Mouse (Mus musculus): ENCODE results near the gene Map1a. TPM values are rescaled to one million over a fixed set of nuclear protein-coding genes. Genes with fewer than 3 reads are reported as not detected.

Gene Map1a
- polyA plus RNA-seq, 1 experiment from 2014 or later, result 31.2 TPM

Other genes with a start within 250 kb of the Map1a start
- gene Tgm5, start 203.8 kb upstream of the Map1a start, polyA plus RNA-seq (2015; fragmentation: Nextera tagmentation; extraction: Ambion mirVana), result 0.05 TPM in 1 of 2 replicates, not detected in the other
- 0.07 TPM in 1 of 2 replicates, not detected in the other for gene Tgm7, start 179.8 kb upstream of the Map1a start, polyA plus RNA-seq (2015; fragmentation: Nextera tagmentation; extraction: Ambion mirVana)
- 26.9 and 27.7 TPM in 2 replicates for gene Adal, start 149.2 kb upstream of the Map1a start, polyA plus RNA-seq (2015; fragmentation: Nextera tagmentation; extraction: Ambion mirVana)
- 19.0 and 21.0 TPM in 2 replicates for gene Lcmt2, start 148.9 kb upstream of the Map1a start, polyA plus RNA-seq (2015; fragmentation: Nextera tagmentation; extraction: Ambion mirVana)
- 45.5 and 47.1 TPM in 2 replicates for gene Tubgcp4, start 118.9 kb upstream of the Map1a start, polyA plus RNA-seq (2015; fragmentation: Nextera tagmentation; extraction: Ambion mirVana)
- 7.0 and 7.1 TPM in 2 replicates for gene Zscan29, start 118.5 kb upstream of the Map1a start, polyA plus RNA-seq (2015; fragmentation: Nextera tagmentation; extraction: Ambion mirVana)
- 148 and 171 TPM in 2 replicates for gene Trp53bp1, start 18.2 kb upstream of the Map1a start, polyA plus RNA-seq (2015; fragmentation: Nextera tagmentation; extraction: Ambion mirVana)
- 19.8 and 21.3 TPM in 2 replicates for gene Ppip5k1, start 65.8 kb downstream of the Map1a start, polyA plus RNA-seq (2015; fragmentation: Nextera tagmentation; extraction: Ambion mirVana)
- gene Ckmt1, start 68.1 kb downstream of the Map1a start, polyA plus RNA-seq (2015; fragmentation: Nextera tagmentation; extraction: Ambion mirVana), result 99.5 and 107 TPM in 2 replicates
- 0.04 and 0.17 TPM in 2 replicates for gene Strc, start 97.6 kb downstream of the Map1a start, polyA plus RNA-seq (2015; fragmentation: Nextera tagmentation; extraction: Ambion mirVana)
- 377 and 390 TPM in 2 replicates for gene Pdia3, start 124.2 kb downstream of the Map1a start, polyA plus RNA-seq (2015; fragmentation: Nextera tagmentation; extraction: Ambion mirVana)
- gene Catsper2, start 124.2 kb downstream of the Map1a start, polyA plus RNA-seq (2015; fragmentation: Nextera tagmentation; extraction: Ambion mirVana), result 5.3 and 6.2 TPM in 2 replicates
- gene Ell3, start 154.7 kb downstream of the Map1a start, polyA plus RNA-seq (2015; fragmentation: Nextera tagmentation; extraction: Ambion mirVana), result 2.2 and 2.4 TPM in 2 replicates
- gene Serf2, start 159.6 kb downstream of the Map1a start, polyA plus RNA-seq (2015; fragmentation: Nextera tagmentation; extraction: Ambion mirVana), result 281 and 313 TPM in 2 replicates
- 110 and 112 TPM in 2 replicates for gene Hypk, start 163.7 kb downstream of the Map1a start, polyA plus RNA-seq (2015; fragmentation: Nextera tagmentation; extraction: Ambion mirVana)
- gene Serinc4, start 167.2 kb downstream of the Map1a start, polyA plus RNA-seq (2015; fragmentation: Nextera tagmentation; extraction: Ambion mirVana), result 0.73 and 1.3 TPM in 2 replicates
- gene Mfap1b, start 184.5 kb downstream of the Map1a start, polyA plus RNA-seq (2015; fragmentation: Nextera tagmentation; extraction: Ambion mirVana), result 68.0 and 70.6 TPM in 2 replicates
- 29.2 and 30.1 TPM in 2 replicates for gene Mfap1a, start 217.1 kb downstream of the Map1a start, polyA plus RNA-seq (2015; fragmentation: Nextera tagmentation; extraction: Ambion mirVana)
- 3.9 and 4.9 TPM in 2 replicates for gene Wdr76, start 217.1 kb downstream of the Map1a start, polyA plus RNA-seq (2015; fragmentation: Nextera tagmentation; extraction: Ambion mirVana)